Mouse (Mus musculus): ENCODE measurements at regions not wholly inside any gene's neighbourhood (a gene's known extent, or its start where the extent isn't known, plus 50 kb on each side); places are given as distances from the start of the nearest gene placed in this dataset.

GRCm38 (mm10) chr13:25664963-25665606 is 394.8 kb upstream of the Nrsn1 start:
- no peaks in the 10 kb centered on the region for H3K4me1 ChIP-seq (ENCODE audit: control insufficient read depth, insufficient read depth, low read length)
- H3K9ac ChIP-seq (ENCODE audit: low read depth, low read length) = no peak overlapping the region
- H3K27ac ChIP-seq = no peak overlapping the region
- no peak overlapping the region for H3K4me3 ChIP-seq
- no peak for TF ChIP-seq POLR2A (IDR thresholded peaks at IDR 0.05; ENCODE audit: insufficient read depth, low read depth, low read length)
- TF ChIP-seq EP300 (IDR thresholded peaks at IDR 0.05; ENCODE audit: insufficient read depth, low read depth, low read length) = no peak
- no peak for TF ChIP-seq CTCF (IDR thresholded peaks at IDR 0.05)
- H3K27me3 ChIP-seq (ENCODE audit: control insufficient read depth, insufficient read depth, low read length) = no peaks in the 10 kb centered on the region
- intact Hi-C loops (cut with DNase I) = no loop called here
- H3K79me2 ChIP-seq (replicated peaks; ENCODE audit: control insufficient read depth, insufficient read depth, low read length) = no peaks in the 10 kb centered on the region
- WGBS = 56% methylated on average over 2 of the region's 2 CpGs
- no peaks in the 10 kb centered on the region for H3K36me3 ChIP-seq (ENCODE audit: control insufficient read depth, insufficient read depth, low read length)
- DNase-seq = no peak

GRCm38 (mm10) chr13:25648430-25648786 is 378.1 kb upstream of the Nrsn1 start:
- Histone ChIP-seq H3K79me2 (replicated peaks; ENCODE audit: control insufficient read depth, insufficient read depth, low read length) (no peaks in the 10 kb centered on the region), H3K27me3 (ENCODE audit: control insufficient read depth, insufficient read depth, low read length) (no peaks in the 10 kb centered on the region), H3K4me1 (ENCODE audit: control insufficient read depth, insufficient read depth, low read length) (no peaks in the 10 kb centered on the region), H3K27ac (no peak overlapping the region), H3K36me3 (ENCODE audit: control insufficient read depth, insufficient read depth, low read length) (no peaks in the 10 kb centered on the region), H3K4me3 (no peak overlapping the region), H3K9ac (ENCODE audit: low read depth, low read length) (no peak overlapping the region)
- WGBS = 96% methylated on average over 1 of the region's 1 CpGs
- intact Hi-C loops (cut with DNase I) = no loop called here
- DNase-seq = no peak
- no peak for TF ChIP-seq POLR2A (IDR thresholded peaks at IDR 0.05; ENCODE audit: insufficient read depth, low read depth, low read length)
- TF ChIP-seq CTCF (IDR thresholded peaks at IDR 0.05) = no peak
- TF ChIP-seq EP300 (IDR thresholded peaks at IDR 0.05; ENCODE audit: insufficient read depth, low read depth, low read length) = no peak

GRCm38 (mm10) chr13:25647711-25648429 is 377.6 kb upstream of the Nrsn1 start:
- no peak overlapping the region for H3K27ac ChIP-seq
- no peak for DNase-seq
- H3K9ac ChIP-seq (ENCODE audit: low read depth, low read length) = no peak overlapping the region
- no peak overlapping the region for H3K4me3 ChIP-seq
- TF ChIP-seq CTCF (IDR thresholded peaks at IDR 0.05) (no peak), EP300 (IDR thresholded peaks at IDR 0.05; ENCODE audit: insufficient read depth, low read depth, low read length) (no peak), POLR2A (IDR thresholded peaks at IDR 0.05; ENCODE audit: insufficient read depth, low read depth, low read length) (no peak)
- no peaks in the 10 kb centered on the region for H3K79me2 ChIP-seq (replicated peaks; ENCODE audit: control insufficient read depth, insufficient read depth, low read length)
- no peaks in the 10 kb centered on the region for H3K4me1 ChIP-seq (ENCODE audit: control insufficient read depth, insufficient read depth, low read length)
- intact Hi-C loops (cut with DNase I) = no loop called here
- H3K27me3 ChIP-seq (ENCODE audit: control insufficient read depth, insufficient read depth, low read length) = no peaks in the 10 kb centered on the region
- no peaks in the 10 kb centered on the region for H3K36me3 ChIP-seq (ENCODE audit: control insufficient read depth, insufficient read depth, low read length)
- 79% methylated on average over 3 of the region's 3 CpGs for WGBS

- peaks cover 2% of the 10 kb centered on the region for H3K4me1 ChIP-seq (ENCODE audit: control insufficient read depth, insufficient read depth, low read length)
- H3K79me2 ChIP-seq (replicated peaks; ENCODE audit: control insufficient read depth, insufficient read depth, low read length) = no peaks in the 10 kb centered on the region
- 14% methylated on average over 6 of the region's 6 CpGs for WGBS
- DNase-seq = no peak
- no peak overlapping the region for H3K4me3 ChIP-seq
- no peaks in the 10 kb centered on the region for H3K36me3 ChIP-seq (ENCODE audit: control insufficient read depth, insufficient read depth, low read length)
- TF ChIP-seq CTCF (IDR thresholded peaks at IDR 0.05) = no peak
- TF ChIP-seq EP300 (IDR thresholded peaks at IDR 0.05; ENCODE audit: insufficient read depth, low read depth, low read length) = no peak
- no peak for TF ChIP-seq POLR2A (IDR thresholded peaks at IDR 0.05; ENCODE audit: insufficient read depth, low read depth, low read length)
- H3K9ac ChIP-seq (ENCODE audit: low read depth, low read length) = no peak overlapping the region
- intact Hi-C loops (cut with DNase I) = no loop called here
- H3K27ac ChIP-seq = no peak overlapping the region
- H3K27me3 ChIP-seq (ENCODE audit: control insufficient read depth, insufficient read depth, low read length) = no peaks in the 10 kb centered on the region
These were observed 369.4 kb upstream of the Nrsn1 start for GRCm38 (mm10) chr13:25639522-25640291.

- Histone ChIP-seq H3K27me3 (ENCODE audit: control insufficient read depth, insufficient read depth, low read length) (no peaks in the 10 kb centered on the region), H3K36me3 (ENCODE audit: control insufficient read depth, insufficient read depth, low read length) (no peaks in the 10 kb centered on the region), H3K79me2 (replicated peaks; ENCODE audit: control insufficient read depth, insufficient read depth, low read length) (no peaks in the 10 kb centered on the region), H3K9ac (ENCODE audit: low read depth, low read length) (no peak overlapping the region), H3K4me1 (ENCODE audit: control insufficient read depth, insufficient read depth, low read length) (no peaks in the 10 kb centered on the region), H3K4me3 (no peak overlapping the region), H3K27ac (no peak overlapping the region)
- DNase-seq = peak in 1 of 2 experiments; percentile 10
- TF ChIP-seq POLR2A (IDR thresholded peaks at IDR 0.05; ENCODE audit: insufficient read depth, low read depth, low read length) (no peak), CTCF (IDR thresholded peaks at IDR 0.05) (no peak), EP300 (IDR thresholded peaks at IDR 0.05; ENCODE audit: insufficient read depth, low read depth, low read length) (no peak)
- intact Hi-C loops (cut with DNase I) = no loop called here
- WGBS = 58% methylated on average over 4 of the region's 4 CpGs
These were observed 359.2 kb upstream of the Nrsn1 start for GRCm38 (mm10) chr13:25629466-25629865.

GRCm38 (mm10) chr13:25617578-25617977 is 347.3 kb upstream of the Nrsn1 start:
- Histone ChIP-seq H3K9ac (ENCODE audit: low read depth, low read length) (no peak overlapping the region), H3K79me2 (replicated peaks; ENCODE audit: control insufficient read depth, insufficient read depth, low read length) (no peaks in the 10 kb centered on the region), H3K4me1 (ENCODE audit: control insufficient read depth, insufficient read depth, low read length) (no peaks in the 10 kb centered on the region), H3K27me3 (ENCODE audit: control insufficient read depth, insufficient read depth, low read length) (no peaks in the 10 kb centered on the region), H3K27ac (no peak overlapping the region), H3K4me3 (no peak overlapping the region), H3K36me3 (ENCODE audit: control insufficient read depth, insufficient read depth, low read length) (no peaks in the 10 kb centered on the region)
- TF ChIP-seq POLR2A (IDR thresholded peaks at IDR 0.05; ENCODE audit: insufficient read depth, low read depth, low read length) = no peak
- TF ChIP-seq EP300 (IDR thresholded peaks at IDR 0.05; ENCODE audit: insufficient read depth, low read depth, low read length) = no peak
- no peak for TF ChIP-seq CTCF (IDR thresholded peaks at IDR 0.05)
- intact Hi-C loops (cut with DNase I) = no loop called here
- no peak for DNase-seq
- WGBS = 72% methylated on average over 4 of the region's 4 CpGs
